Mouse (Mus musculus) testis, adult 2 months (tissue): ENCODE results near the gene Nufip1.

Source experiments
- CTCF ChIP-seq: fragments of 200-500 bp; IDR thresholded peaks from 2 replicates; pipeline ENCODE4 v1.5.1; 2012; ENCODE audit warnings: low read depth, mild to moderate bottlenecking, inconsistent platforms, low read length, moderate library complexity; ENCODE audit not compliant: control insufficient read depth, insufficient read depth, insufficient replicate concordance
- POLR2A ChIP-seq: fragments of 200-500 bp; IDR thresholded peaks from 2 replicates; pipeline ENCODE4 v1.6.1; 2012; ENCODE audit warnings: low read depth, mild to moderate bottlenecking, inconsistent platforms, low read length, moderate library complexity; ENCODE audit not compliant: control insufficient read depth

DNA sequence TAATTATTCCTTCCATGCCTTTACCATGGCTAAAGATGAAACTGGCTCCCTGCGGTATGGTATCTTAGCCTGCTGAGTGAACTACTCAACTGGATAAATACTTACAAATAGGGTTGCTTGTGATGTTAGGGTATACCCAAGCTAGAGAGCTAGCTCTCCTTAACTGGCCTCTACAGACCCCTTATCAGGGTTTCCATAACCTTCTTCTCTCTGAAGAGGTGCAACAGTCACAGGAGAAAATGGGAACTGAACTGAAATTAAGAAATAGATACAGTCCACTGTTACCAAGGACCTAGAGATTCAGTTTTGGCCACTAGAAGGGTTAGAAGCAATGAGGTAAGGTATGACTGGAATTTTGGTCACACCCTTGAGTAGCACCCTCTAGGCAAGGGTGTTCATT, 34.6 kb downstream of the Nufip1 start:
- TF ChIP-seq CTCF = no peak
- no peak for TF ChIP-seq POLR2A
